Mouse (Mus musculus) embryonic facial prominence, embryonic 14.5 days (tissue): ENCODE measurements around the gene Pign. TPM values are rescaled to one million over a fixed set of nuclear protein-coding genes. Genes with fewer than 3 reads are reported as not detected.

Experiments used
- ATAC-seq: fragments of 200-750 bp; cut with Nextera tagmentation; 2 replicates; pipeline ENCODE4 v1.8.0; 2017; ENCODE audit warnings: low read depth, moderate number of reproducible peaks, moderate TSS enrichment
- DNase-seq: peaks from one replicate; pipeline ENCODE4 v3.0.0-alpha.2; 2015; ENCODE audit warnings: low spot score
- H3K27ac ChIP-seq: fragments of 300-500 bp; sonication (generic); replicated peaks from 2 replicates; pipeline ENCODE4 v1.5.1; 2014; ENCODE audit warnings: low read depth, mild to moderate bottlenecking, low read length, moderate library complexity
- H3K27me3 ChIP-seq: fragments of 300-500 bp; sonication (generic); replicated peaks from 2 replicates; pipeline ENCODE4 v1.6.1; 2014; ENCODE audit warnings: low read length; ENCODE audit not compliant: control insufficient read depth, insufficient read depth
- H3K36me3 ChIP-seq: fragments of 300-500 bp; sonication (generic); 2 replicates; pipeline ENCODE4 v1.6.1; 2014; ENCODE audit warnings: low read length, mixed read lengths; ENCODE audit not compliant: control insufficient read depth, insufficient read depth
- H3K4me1 ChIP-seq: fragments of 300-500 bp; sonication (generic); 2 replicates; pipeline ENCODE4 v1.6.1; 2014; ENCODE audit warnings: antibody characterized with exemption, low read length; ENCODE audit not compliant: control insufficient read depth, insufficient read depth
- H3K4me2 ChIP-seq: fragments of 300-500 bp; sonication (generic); 2 replicates; pipeline ENCODE4 v1.6.1; 2014; ENCODE audit warnings: low read depth, mild to moderate bottlenecking, low read length, moderate library complexity, mixed read lengths
- H3K4me3 ChIP-seq: fragments of 300-500 bp; sonication (generic); 2 replicates; pipeline ENCODE4 v1.5.1; 2014; ENCODE audit warnings: low read depth, mild to moderate bottlenecking, low read length
- H3K9ac ChIP-seq: fragments of 300-500 bp; sonication (generic); 2 replicates; pipeline ENCODE4 v1.6.1; 2014; ENCODE audit warnings: low read depth, mild to moderate bottlenecking, low read length, moderate library complexity, mixed read lengths
- H3K9me3 ChIP-seq: fragments of 300-500 bp; sonication (generic); 2 replicates; pipeline ENCODE4 v1.6.1; 2016; ENCODE audit warnings: low read length; ENCODE audit not compliant: control insufficient read depth
- WGBS: fragments of 180-500 bp; shearing (Covaris S2); extraction: QIAGEN DNeasy Blood & Tissue Kit; methylation state at CpG from one replicate; pipeline ENCODE4 v1.1.7; 2014; 5-methylcytosine and 5-hydroxymethylcytosine counted together
- polyA plus RNA-seq: library from polyadenylated mRNA; unstranded; fragments of >200 nt; fragmentation: Nextera tagmentation; extraction: Ambion mirVana; gene quantifications from 2 replicates; pipeline ENCODE4 v1.2.1, GENCODE M21; 2014

The Pign gene
- polyA plus RNA-seq, 1 experiment from 2014 or later, result 13.1 TPM

GRCm38 (mm10) chr1:105553130-105553529 lies 110.3 kb downstream of the Pign start:
- 91% methylated on average over 3 of the region's 3 CpGs for WGBS
- ATAC-seq, result no peak

GRCm38 (mm10) chr1:105550163-105550562 lies 113.3 kb downstream of the Pign start:
- Histone ChIP-seq H3K9me3 (no peaks in the 10 kb centered on the region), H3K4me2 (no peak overlapping the region), H3K27me3 (no peaks in the 10 kb centered on the region), H3K36me3 (no peaks in the 10 kb centered on the region), H3K27ac (no peak overlapping the region), H3K9ac (no peak overlapping the region), H3K4me3 (no peak overlapping the region), H3K4me1 (no peaks in the 10 kb centered on the region)
- DNase-seq, result no peak
- no peak for ATAC-seq

More at GRCm38 (mm10) chr1:105553130-105553529, 110.3 kb downstream of the Pign start:
- no peaks in the 10 kb centered on the region for H3K27me3 ChIP-seq
- no peak overlapping the region for H3K4me3 ChIP-seq
- H3K36me3 ChIP-seq, result no peaks in the 10 kb centered on the region
- no peak overlapping the region for H3K27ac ChIP-seq
- H3K4me2 ChIP-seq, result no peak overlapping the region
- no peak overlapping the region for H3K9ac ChIP-seq
- no peaks in the 10 kb centered on the region for H3K9me3 ChIP-seq
- H3K4me1 ChIP-seq, result no peaks in the 10 kb centered on the region
- DNase-seq, result no peak

GRCm38 (mm10) chr1:105549648-105550047 lies 113.8 kb downstream of the Pign start:
- H3K9ac ChIP-seq, result no peak overlapping the region
- H3K4me2 ChIP-seq, result no peak overlapping the region
- no peak overlapping the region for H3K4me3 ChIP-seq
- no peak overlapping the region for H3K27ac ChIP-seq
- no peaks in the 10 kb centered on the region for H3K4me1 ChIP-seq
- H3K9me3 ChIP-seq, result no peaks in the 10 kb centered on the region
- ATAC-seq (no peak), DNase-seq (no peak)
- WGBS, result 82% methylated on average over 4 of the region's 4 CpGs
- no peaks in the 10 kb centered on the region for H3K36me3 ChIP-seq
- no peaks in the 10 kb centered on the region for H3K27me3 ChIP-seq

GRCm38 (mm10) chr1:105543051-105543450 lies 120.4 kb downstream of the Pign start:
- Histone ChIP-seq H3K4me3 (no peak overlapping the region), H3K4me1 (no peaks in the 10 kb centered on the region), H3K36me3 (peaks cover 29% of the 10 kb centered on the region), H3K4me2 (no peak overlapping the region), H3K27me3 (no peaks in the 10 kb centered on the region), H3K9ac (no peak overlapping the region), H3K9me3 (peaks cover 4% of the 10 kb centered on the region; the same call in 1 of the 2 replicates), H3K27ac (no peak overlapping the region)
- no peak for DNase-seq
- 92% methylated on average over 1 of the region's 1 CpGs for WGBS
- ATAC-seq, result no peak

- H3K4me3 ChIP-seq, result no peak overlapping the region
- no peaks in the 10 kb centered on the region for H3K4me1 ChIP-seq
- H3K36me3 ChIP-seq, result peaks cover 6% of the 10 kb centered on the region; the same call in 1 of the 2 replicates
- H3K4me2 ChIP-seq, result no peak overlapping the region
- ATAC-seq (no peak), DNase-seq (no peak)
- no peaks in the 10 kb centered on the region for H3K27me3 ChIP-seq
- H3K27ac ChIP-seq, result no peak overlapping the region
- H3K9ac ChIP-seq, result no peak overlapping the region
- 68% methylated on average over 2 of the region's 2 CpGs for WGBS
- no peaks in the 10 kb centered on the region for H3K9me3 ChIP-seq
Measured at GRCm38 (mm10) chr1:105523768-105524167, 139.7 kb downstream of the Pign start.

GRCm38 (mm10) chr1:105522321-105522720 lies 141.2 kb downstream of the Pign start:
- no peaks in the 10 kb centered on the region for H3K9me3 ChIP-seq
- ATAC-seq (no peak), DNase-seq (no peak)
- no peaks in the 10 kb centered on the region for H3K27me3 ChIP-seq
- H3K4me2 ChIP-seq, result no peak overlapping the region
- no peak overlapping the region for H3K27ac ChIP-seq
- no peak overlapping the region for H3K4me3 ChIP-seq
- WGBS, result 69% methylated on average over 2 of the region's 2 CpGs
- no peaks in the 10 kb centered on the region for H3K4me1 ChIP-seq
- H3K36me3 ChIP-seq, result peaks cover 6% of the 10 kb centered on the region; the same call in 1 of the 2 replicates
- no peak overlapping the region for H3K9ac ChIP-seq

- no peak for ATAC-seq
- DNase-seq, result no peak
- Histone ChIP-seq H3K4me1 (no peaks in the 10 kb centered on the region), H3K36me3 (peaks cover 6% of the 10 kb centered on the region; the same call in 1 of the 2 replicates), H3K4me2 (no peak overlapping the region), H3K27ac (no peak overlapping the region), H3K4me3 (no peak overlapping the region), H3K27me3 (no peaks in the 10 kb centered on the region), H3K9me3 (no peaks in the 10 kb centered on the region), H3K9ac (no peak overlapping the region)
Measured at GRCm38 (mm10) chr1:105518101-105518500, 145.4 kb downstream of the Pign start.

- 79% methylated on average over 1 of the region's 1 CpGs for WGBS
- H3K27me3 ChIP-seq, result no peaks in the 10 kb centered on the region
- no peak overlapping the region for H3K4me3 ChIP-seq
- DNase-seq, result no peak
- H3K36me3 ChIP-seq, result no peaks in the 10 kb centered on the region
- H3K9me3 ChIP-seq, result no peaks in the 10 kb centered on the region
- H3K4me2 ChIP-seq, result no peak overlapping the region
- H3K4me1 ChIP-seq, result no peaks in the 10 kb centered on the region
- ATAC-seq, result no peak
- H3K27ac ChIP-seq, result no peak overlapping the region
- no peak overlapping the region for H3K9ac ChIP-seq
Measured at GRCm38 (mm10) chr1:105507116-105507515, 156.4 kb downstream of the Pign start.

- Histone ChIP-seq H3K9me3 (no peaks in the 10 kb centered on the region), H3K4me3 (no peak overlapping the region), H3K9ac (no peak overlapping the region), H3K36me3 (no peaks in the 10 kb centered on the region), H3K27me3 (no peaks in the 10 kb centered on the region), H3K27ac (no peak overlapping the region), H3K4me1 (no peaks in the 10 kb centered on the region), H3K4me2 (no peak overlapping the region)
- no peak for ATAC-seq
- 60% methylated on average over 5 of the region's 5 CpGs for WGBS
- no peak for DNase-seq
Measured at GRCm38 (mm10) chr1:105492626-105493025, 170.9 kb downstream of the Pign start.
